Mouse (Mus musculus) gastrocnemius, adult 2 months (tissue): ENCODE measurements at regions not wholly inside any gene's neighbourhood (a gene's known extent, or its start where the extent isn't known, plus 50 kb on each side); places are given as distances from the start of the nearest gene placed in this dataset.
A peak's percentile ranks its signal among the peaks of the same experiment; 100 is the strongest.

ENCODE experiments used
- DNase-seq: peaks from one replicate; pipeline ENCODE4 v3.0.0; 2022
- H3K27ac ChIP-seq: fragments of 200-600 bp; 2 replicates; pipeline ENCODE4 v1.8.1; 2022; ENCODE audit warnings: mild to moderate bottlenecking
- H3K4me3 ChIP-seq: fragments of 200-600 bp; 2 replicates; pipeline ENCODE4 v1.8.1; 2022; ENCODE audit warnings: mild to moderate bottlenecking, moderate library complexity
- CTCF ChIP-seq: fragments of 200-600 bp; IDR thresholded peaks from 2 replicates; pipeline ENCODE4 v1.8.1; 2022; ENCODE audit warnings: antibody characterized with exemption, mild to moderate bottlenecking, moderate library complexity
- intact Hi-C: fragments of 180-260 bp; cut with DNase I; formaldehyde crosslinking; loops from one replicate; pipeline ENCODE4 v1.15.1; 2025

- intact Hi-C loops: no loop called here
- DNase-seq: no peak
- Histone ChIP-seq H3K4me3 (no peak overlapping the region), H3K27ac (no peak overlapping the region)
- no peak for TF ChIP-seq CTCF
These were observed 158.0 kb upstream of the Flrt2 start for GRCm38 (mm10) chr12:95533888-95534639.

- intact Hi-C loops: no loop called here
- H3K4me3 ChIP-seq: no peak overlapping the region
- H3K27ac ChIP-seq: no peak overlapping the region
- DNase-seq: no peak
- no peak for TF ChIP-seq CTCF
These were observed 144.7 kb upstream of the Flrt2 start for GRCm38 (mm10) chr12:95547301-95547700.

GRCm38 (mm10) chr12:95553129-95553528 lies 138.9 kb upstream of the Flrt2 start:
- TF ChIP-seq CTCF: no peak
- Histone ChIP-seq H3K4me3 (no peak overlapping the region), H3K27ac (no peak overlapping the region)
- intact Hi-C loops: no loop called here
- DNase-seq: no peak

- DNase-seq: no peak
- Histone ChIP-seq H3K27ac (no peak overlapping the region), H3K4me3 (no peak overlapping the region)
- TF ChIP-seq CTCF: no peak
- intact Hi-C loops: no loop called here
These were observed 133.2 kb upstream of the Flrt2 start for GRCm38 (mm10) chr12:95558706-95559406.

GRCm38 (mm10) chr12:95563431-95563830 lies 128.6 kb upstream of the Flrt2 start:
- DNase-seq: no peak
- Histone ChIP-seq H3K4me3 (no peak overlapping the region), H3K27ac (no peak overlapping the region)
- TF ChIP-seq CTCF: no peak
- intact Hi-C loops: no loop called here

- H3K4me3 ChIP-seq: no peak overlapping the region
- no peak overlapping the region for H3K27ac ChIP-seq
- intact Hi-C loops: no loop called here
- peak; percentile 63 for DNase-seq
- no peak for TF ChIP-seq CTCF
These were observed 115.3 kb upstream of the Flrt2 start for GRCm38 (mm10) chr12:95576772-95577171.

- DNase-seq: no peak
- no peak for TF ChIP-seq CTCF
- H3K27ac ChIP-seq: no peak overlapping the region
- intact Hi-C loops: no loop called here
- H3K4me3 ChIP-seq: no peak overlapping the region
These were observed 103.0 kb upstream of the Flrt2 start for GRCm38 (mm10) chr12:95589011-95589410.

- Histone ChIP-seq H3K27ac (no peak overlapping the region), H3K4me3 (no peak overlapping the region)
- DNase-seq: no peak
- intact Hi-C loops: no loop called here
- TF ChIP-seq CTCF: no peak
These were observed 72.7 kb upstream of the Flrt2 start for GRCm38 (mm10) chr12:95619281-95619680.

- intact Hi-C loops: no loop called here
- TF ChIP-seq CTCF: no peak
- H3K27ac ChIP-seq: no peak overlapping the region
These were observed 61.0 kb upstream of the Flrt2 start for GRCm38 (mm10) chr12:95631029-95631428.

GRCm38 (mm10) chr12:95636647-95637046 lies 55.4 kb upstream of the Flrt2 start:
- DNase-seq: no peak
- TF ChIP-seq CTCF: no peak

More at GRCm38 (mm10) chr12:95631029-95631428, 61.0 kb upstream of the Flrt2 start:
- DNase-seq: peak; percentile 73
- no peak overlapping the region for H3K4me3 ChIP-seq

GRCm38 (mm10) chr12:95639892-95640291 lies 52.1 kb upstream of the Flrt2 start:
- Histone ChIP-seq H3K4me3 (no peak overlapping the region), H3K27ac (no peak overlapping the region)
- no peak for TF ChIP-seq CTCF
- DNase-seq: no peak
- intact Hi-C loops: no loop called here

More at GRCm38 (mm10) chr12:95636647-95637046, 55.4 kb upstream of the Flrt2 start:
- no peak overlapping the region for H3K4me3 ChIP-seq
- intact Hi-C loops: no loop called here
- H3K27ac ChIP-seq: no peak overlapping the region

GRCm38 (mm10) chr12:95641628-95642027 lies 50.4 kb upstream of the Flrt2 start:
- TF ChIP-seq CTCF: no peak
- DNase-seq: no peak
- intact Hi-C loops: no loop called here
- no peak overlapping the region for H3K4me3 ChIP-seq
- no peak overlapping the region for H3K27ac ChIP-seq
